Mouse (Mus musculus) neural tube, embryonic 11.5 days (tissue): ENCODE results near the gene Mrpl55. TPM values are rescaled to one million over a fixed set of nuclear protein-coding genes. Genes with fewer than 3 reads are reported as not detected.
A peak's percentile ranks its signal among the peaks of the same experiment; 100 is the strongest.

Experiments
- ATAC-seq: fragments of 200-750 bp; cut with Nextera tagmentation; 2 replicates; pipeline ENCODE4 v1.8.0; 2017; ENCODE audit warnings: moderate number of reproducible peaks, mild to moderate bottlenecking, moderate TSS enrichment, moderate library complexity; ENCODE audit not compliant: insufficient read depth, low FRiP score, low TSS enrichment
- DNase-seq: peaks from one replicate; pipeline ENCODE4 v3.0.0-alpha.2; 2015; ENCODE audit warnings: low spot score
- H3K27ac ChIP-seq: fragments of 300-500 bp; sonication (generic); 2 replicates; pipeline ENCODE4 v1.5.1; 2014; ENCODE audit warnings: low read depth, mild to moderate bottlenecking, low read length
- H3K27me3 ChIP-seq: fragments of 300-500 bp; sonication (generic); 2 replicates; pipeline ENCODE4 v1.6.1; 2014; ENCODE audit warnings: mild to moderate bottlenecking, low read length, mixed read lengths; ENCODE audit not compliant: control insufficient read depth, insufficient read depth
- H3K36me3 ChIP-seq: fragments of 300-500 bp; sonication (generic); 2 replicates; pipeline ENCODE4 v1.6.1; 2014; ENCODE audit warnings: mild to moderate bottlenecking, low read length, moderate library complexity, mixed read lengths; ENCODE audit not compliant: control insufficient read depth, insufficient read depth
- H3K4me1 ChIP-seq: fragments of 300-500 bp; sonication (generic); 2 replicates; pipeline ENCODE4 v1.6.1; 2014; ENCODE audit warnings: low read length, mixed read lengths; ENCODE audit not compliant: control insufficient read depth, insufficient read depth
- H3K4me2 ChIP-seq: fragments of 300-500 bp; sonication (generic); 2 replicates; pipeline ENCODE4 v1.6.1; 2014; ENCODE audit warnings: low read depth, mild to moderate bottlenecking, moderate library complexity
- H3K4me3 ChIP-seq: fragments of 300-500 bp; sonication (generic); 2 replicates; pipeline ENCODE4 v1.5.1; 2014; ENCODE audit warnings: low read depth, low read length
- H3K9ac ChIP-seq: fragments of 300-500 bp; sonication (generic); 2 replicates; pipeline ENCODE4 v1.6.1; 2014; ENCODE audit warnings: mild to moderate bottlenecking, low read length
- H3K9me3 ChIP-seq: fragments of 300-500 bp; sonication (generic); 2 replicates; pipeline ENCODE4 v1.6.1; 2016; ENCODE audit warnings: low read length; ENCODE audit not compliant: control insufficient read depth
- WGBS: fragments of 180-500 bp; shearing (Covaris S2); extraction: QIAGEN DNeasy Blood & Tissue Kit; methylation state at CpG from one replicate; pipeline ENCODE4 v1.1.7; 2014; 5-methylcytosine and 5-hydroxymethylcytosine counted together
- polyA plus RNA-seq: library from polyadenylated mRNA; unstranded; fragments of >200 nt; fragmentation: Nextera tagmentation; extraction: Ambion mirVana; gene quantifications from 2 replicates; pipeline ENCODE4 v1.2.1, GENCODE M21; 2014

The Mrpl55 gene
- polyA plus RNA-seq, 1 experiment from 2014 or later: 91.6 TPM

DNA sequence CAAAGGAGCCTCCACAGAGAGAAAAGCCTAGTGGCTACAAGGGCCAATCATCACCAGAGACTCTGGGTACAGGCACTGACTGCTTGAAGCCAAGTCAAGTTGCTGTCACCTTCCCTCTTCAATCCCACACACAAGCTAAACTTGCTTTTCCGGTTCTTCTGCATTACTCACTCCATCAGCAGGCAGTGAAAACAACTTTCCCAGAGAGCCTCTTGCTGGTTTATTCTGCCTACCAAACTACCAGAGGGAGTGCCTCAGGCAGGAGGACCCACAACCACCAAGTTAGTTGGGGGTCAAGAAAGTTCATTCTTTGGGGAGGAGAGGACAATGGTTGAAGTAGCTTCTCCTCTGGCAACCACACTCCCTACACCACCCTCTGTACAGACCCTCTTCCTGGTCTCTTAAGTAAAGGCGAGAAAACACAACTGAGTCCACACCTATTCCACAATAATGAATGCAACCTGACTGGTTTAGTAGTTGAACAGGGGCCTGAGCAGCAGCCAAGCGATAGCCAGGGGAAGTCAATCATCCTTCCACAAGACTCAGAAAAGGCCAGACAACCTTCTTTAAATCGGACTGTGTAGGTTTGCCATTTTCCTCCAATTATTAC is 16.2 kb downstream of the Mrpl55 start:
- H3K36me3 ChIP-seq: peaks cover 2% of the 10 kb centered on the region
- H3K4me2 ChIP-seq: no peak overlapping the region
- DNase-seq (no peak), ATAC-seq (no peak)
- H3K9ac ChIP-seq: no peak overlapping the region
- H3K27ac ChIP-seq: no peak overlapping the region
- no peaks in the 10 kb centered on the region for H3K27me3 ChIP-seq
- no peaks in the 10 kb centered on the region for H3K9me3 ChIP-seq
- 89% methylated on average over 4 of the region's 4 CpGs for WGBS
- H3K4me3 ChIP-seq: no peak overlapping the region
- no peaks in the 10 kb centered on the region for H3K4me1 ChIP-seq

DNA sequence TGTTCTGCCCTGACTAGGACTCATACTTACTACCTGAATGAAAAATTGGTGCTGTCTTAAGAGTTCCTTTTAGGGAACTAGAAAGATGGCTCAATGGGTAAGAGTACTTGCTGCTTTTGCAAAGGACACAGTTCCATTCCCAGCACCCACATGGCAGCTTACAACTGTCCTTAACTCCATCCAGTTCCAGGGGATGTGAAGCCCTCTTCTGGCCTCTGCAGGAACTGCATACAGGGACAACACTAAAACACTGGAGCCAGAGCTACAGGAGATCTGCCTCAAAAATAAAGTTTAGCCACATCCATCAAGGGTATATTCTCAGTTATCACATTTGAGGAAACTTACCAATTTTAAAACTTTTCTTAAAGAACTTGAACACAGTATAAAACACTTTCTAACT is 16.8 kb downstream of the Mrpl55 start:
- no peaks in the 10 kb centered on the region for H3K9me3 ChIP-seq
- H3K9ac ChIP-seq: no peak overlapping the region
- H3K4me1 ChIP-seq: no peaks in the 10 kb centered on the region
- no peak overlapping the region for H3K4me2 ChIP-seq
- H3K4me3 ChIP-seq: no peak overlapping the region
- H3K27me3 ChIP-seq: no peaks in the 10 kb centered on the region
- DNase-seq (peak; percentile 35), ATAC-seq (no peak)
- peaks cover 2% of the 10 kb centered on the region for H3K36me3 ChIP-seq
- no peak overlapping the region for H3K27ac ChIP-seq

DNA sequence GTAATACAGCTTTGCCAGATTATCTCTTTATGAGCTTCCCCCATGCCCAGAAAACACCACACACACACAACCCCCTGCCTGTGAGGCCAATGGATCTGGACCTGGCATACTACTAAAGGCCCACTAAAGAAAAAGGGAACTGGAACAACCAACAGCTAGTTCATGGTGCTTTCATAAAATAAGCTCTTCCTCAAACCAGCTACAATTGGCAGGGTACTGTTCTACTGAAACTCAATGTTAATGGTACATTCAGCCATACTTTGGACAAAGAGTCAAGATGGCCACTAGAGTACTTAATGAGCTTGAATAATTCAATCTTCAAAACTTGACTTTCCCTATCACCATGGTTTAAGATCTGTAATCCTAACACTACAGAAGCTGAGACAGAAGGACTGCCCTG is 19.3 kb downstream of the Mrpl55 start:
- Histone ChIP-seq H3K4me1 (peaks cover 12% of the 10 kb centered on the region), H3K4me2 (no peak overlapping the region), H3K4me3 (no peak overlapping the region), H3K27me3 (no peaks in the 10 kb centered on the region), H3K9ac (no peak overlapping the region), H3K36me3 (peaks cover 2% of the 10 kb centered on the region), H3K9me3 (no peaks in the 10 kb centered on the region), H3K27ac (no peak overlapping the region)
- ATAC-seq (no peak), DNase-seq (no peak)

DNA sequence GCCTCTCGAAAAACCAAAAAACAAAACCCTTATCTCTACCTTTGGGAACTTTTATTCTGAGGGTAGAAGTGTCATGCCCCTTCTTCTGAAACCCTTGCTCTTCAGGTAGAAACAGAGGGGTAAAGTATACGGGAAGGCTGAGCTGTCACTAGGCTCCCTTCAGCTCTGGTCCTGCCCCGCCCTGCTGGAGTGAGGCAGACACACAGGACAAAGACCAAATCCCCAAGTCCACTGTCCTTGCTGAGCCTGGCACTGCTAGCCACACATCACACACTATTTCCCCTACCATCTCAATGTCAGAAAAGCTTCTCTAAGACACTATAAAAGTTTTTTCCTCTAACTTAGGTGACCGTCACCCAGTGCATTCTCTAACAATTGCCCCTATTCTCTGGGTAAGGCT is 20.0 kb downstream of the Mrpl55 start:
- ATAC-seq (no peak), DNase-seq (no peak)
- Histone ChIP-seq H3K27me3 (no peaks in the 10 kb centered on the region), H3K4me1 (peaks cover 16% of the 10 kb centered on the region), H3K9ac (no peak overlapping the region), H3K36me3 (peaks cover 2% of the 10 kb centered on the region), H3K27ac (no peak overlapping the region), H3K4me3 (no peak overlapping the region), H3K9me3 (no peaks in the 10 kb centered on the region), H3K4me2 (no peak overlapping the region)
- 92% methylated on average over 4 of the region's 4 CpGs for WGBS

DNA sequence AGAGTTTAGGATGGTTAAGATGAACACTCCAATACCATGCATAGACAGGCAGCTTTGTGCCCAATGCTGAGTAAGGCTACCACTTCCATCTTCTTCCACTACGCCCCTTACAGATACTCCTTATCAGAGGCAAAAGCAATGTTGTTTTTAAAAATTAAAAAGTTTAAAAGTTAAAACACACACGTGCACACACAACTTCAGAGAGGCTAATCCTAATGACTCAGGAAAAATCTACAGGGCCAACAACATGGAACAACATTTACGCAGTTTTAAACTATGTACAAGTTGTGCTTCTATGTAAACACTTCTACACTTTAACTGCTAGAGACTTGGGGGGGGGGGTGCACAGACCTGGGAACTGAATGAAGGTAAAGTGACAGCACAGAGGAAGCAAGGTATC is 21.7 kb downstream of the Mrpl55 start:
- no peak overlapping the region for H3K27ac ChIP-seq
- H3K9me3 ChIP-seq: no peaks in the 10 kb centered on the region
- H3K9ac ChIP-seq: no peak overlapping the region
- no peak for ATAC-seq
- H3K4me3 ChIP-seq: no peak overlapping the region
- peaks cover 19% of the 10 kb centered on the region for H3K4me1 ChIP-seq
- H3K27me3 ChIP-seq: no peaks in the 10 kb centered on the region
- H3K36me3 ChIP-seq: peaks cover 2% of the 10 kb centered on the region; the same call in 1 of the 2 replicates
- DNase-seq: no peak
- no peak overlapping the region for H3K4me2 ChIP-seq
- WGBS: 92% methylated on average over 3 of the region's 3 CpGs

DNA sequence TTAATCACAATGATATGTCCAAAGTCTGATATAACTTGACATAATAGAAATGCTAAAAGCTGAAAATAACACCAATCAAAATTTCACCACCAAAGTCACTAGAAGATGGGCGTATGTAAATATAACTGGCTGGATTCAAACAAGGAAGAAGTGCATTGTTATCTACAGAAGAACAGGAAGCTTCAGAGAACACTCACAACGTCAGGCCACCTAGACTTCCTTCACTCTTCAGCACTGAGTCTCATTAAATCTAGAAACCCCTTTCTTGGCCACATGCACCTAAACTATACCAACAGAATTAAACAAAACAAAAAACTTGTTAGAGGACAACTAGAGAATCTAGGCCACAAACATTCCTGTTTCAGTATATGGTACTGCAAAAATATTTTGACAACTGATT is 22.2 kb downstream of the Mrpl55 start:
- H3K4me1 ChIP-seq: peaks cover 19% of the 10 kb centered on the region
- DNase-seq (no peak), ATAC-seq (no peak)
- WGBS: 85% methylated on average over 2 of the region's 2 CpGs
- H3K9ac ChIP-seq: no peak overlapping the region
- H3K36me3 ChIP-seq: peaks cover 2% of the 10 kb centered on the region; the same call in 1 of the 2 replicates
- H3K9me3 ChIP-seq: no peaks in the 10 kb centered on the region
- no peaks in the 10 kb centered on the region for H3K27me3 ChIP-seq
- no peak overlapping the region for H3K4me3 ChIP-seq
- H3K4me2 ChIP-seq: no peak overlapping the region
- no peak overlapping the region for H3K27ac ChIP-seq

DNA sequence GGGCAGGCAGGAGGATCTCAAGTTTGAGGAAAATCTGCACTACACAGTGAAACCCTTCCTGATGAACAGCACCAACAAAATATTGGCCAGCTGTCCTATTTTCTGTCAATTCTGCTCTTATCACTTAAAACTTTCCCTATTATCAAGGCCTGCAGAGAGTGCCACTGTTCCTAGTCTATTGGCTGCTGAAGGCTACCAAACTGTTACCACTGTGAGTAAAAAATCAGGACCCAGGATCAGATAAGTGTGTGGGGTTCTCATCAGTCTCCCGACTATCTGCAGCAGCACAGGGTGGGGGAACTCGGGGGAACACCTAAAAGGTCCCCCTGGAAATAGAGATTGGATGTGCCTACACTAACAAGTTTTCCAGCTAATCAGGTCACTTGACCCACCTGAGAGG is 22.9 kb downstream of the Mrpl55 start:
- ATAC-seq (no peak), DNase-seq (no peak)
- WGBS: 87% methylated on average over 2 of the region's 2 CpGs
- H3K36me3 ChIP-seq: peaks cover 2% of the 10 kb centered on the region; the same call in 1 of the 2 replicates
- H3K4me2 ChIP-seq: no peak overlapping the region
- peaks cover 19% of the 10 kb centered on the region for H3K4me1 ChIP-seq
- H3K4me3 ChIP-seq: no peak overlapping the region
- H3K9me3 ChIP-seq: no peaks in the 10 kb centered on the region
- H3K27me3 ChIP-seq: no peaks in the 10 kb centered on the region
- H3K27ac ChIP-seq: no peak overlapping the region
- H3K9ac ChIP-seq: no peak overlapping the region

DNA sequence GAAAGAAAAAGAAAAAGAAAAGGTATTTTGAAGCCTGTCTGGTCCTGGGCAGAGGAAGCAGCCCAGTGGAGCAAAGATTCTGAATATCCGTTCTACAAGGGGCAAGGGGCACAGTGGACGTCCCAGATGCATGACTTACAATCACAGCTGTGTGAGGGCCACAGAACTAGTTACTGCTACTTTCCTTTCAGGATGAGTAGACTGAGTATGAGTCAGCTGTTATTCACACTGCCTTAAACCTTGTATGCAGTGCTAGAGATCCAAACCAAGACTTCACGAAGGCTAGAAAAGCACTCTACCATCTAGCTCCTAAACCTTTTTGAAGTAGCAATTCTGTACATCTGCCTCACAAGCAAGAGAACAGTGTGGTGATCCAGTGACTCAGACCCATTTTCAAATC is 24.0 kb downstream of the Mrpl55 start:
- H3K27me3 ChIP-seq: no peaks in the 10 kb centered on the region
- H3K9me3 ChIP-seq: no peaks in the 10 kb centered on the region
- H3K27ac ChIP-seq: no peak overlapping the region
- H3K4me2 ChIP-seq: peak overlapping the region; percentile 62
- peaks cover 2% of the 10 kb centered on the region; the same call in 1 of the 2 replicates for H3K36me3 ChIP-seq
- ATAC-seq (no peak), DNase-seq (no peak)
- H3K4me3 ChIP-seq: peak overlapping the region; percentile 94
- 66% methylated on average over 3 of the region's 3 CpGs for WGBS
- peak overlapping the region; percentile 26; the same call in 1 of the 2 replicates for H3K9ac ChIP-seq
- peaks cover 19% of the 10 kb centered on the region for H3K4me1 ChIP-seq

DNA sequence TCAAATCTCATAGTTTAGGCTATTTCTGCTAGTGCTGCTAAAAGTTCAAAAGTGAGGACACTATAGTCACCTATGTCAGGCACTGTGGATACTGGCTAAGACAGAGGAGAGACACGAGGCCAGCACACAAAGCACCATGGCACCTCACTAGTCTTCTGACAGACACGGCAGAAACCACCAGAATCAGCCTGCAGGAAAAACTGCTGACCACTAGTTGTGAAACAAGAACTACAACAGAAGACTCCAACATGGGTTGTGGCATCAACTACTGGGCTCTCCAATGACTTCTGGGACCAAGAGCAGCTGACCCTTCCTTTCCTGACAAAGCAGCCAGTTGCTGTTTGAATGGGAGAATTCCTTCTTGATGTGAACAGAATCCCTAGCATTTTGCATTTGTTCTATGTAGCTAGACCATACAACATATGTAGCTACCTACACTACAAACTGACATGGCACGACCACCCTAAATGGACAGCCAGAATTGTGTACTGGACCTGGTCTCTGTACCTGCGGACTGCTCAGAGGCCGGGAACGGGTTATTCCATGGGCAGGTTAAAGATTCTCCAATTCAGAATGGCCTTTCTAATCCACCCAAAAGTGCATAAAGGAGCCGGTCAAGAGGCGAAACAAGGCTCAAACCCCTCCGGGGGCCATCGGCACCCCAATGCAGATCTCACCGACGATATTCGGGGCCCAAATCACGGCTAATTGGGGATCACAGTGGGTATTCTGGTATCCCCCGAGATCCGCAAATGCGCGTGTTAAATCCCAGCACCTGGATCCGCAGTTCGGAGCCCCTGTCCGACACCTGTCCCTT is 24.7 kb downstream of the Mrpl55 start:
- Histone ChIP-seq H3K36me3 (no peaks in the 10 kb centered on the region; the same call in 1 of the 2 replicates), H3K4me1 (peaks cover 19% of the 10 kb centered on the region), H3K27me3 (no peaks in the 10 kb centered on the region), H3K4me3 (peak overlapping the region; percentile 94), H3K27ac (peak overlapping the region; percentile 95; the same call in 1 of the 2 replicates), H3K4me2 (peak overlapping the region; percentile 62), H3K9ac (peak overlapping the region; percentile 98), H3K9me3 (no peaks in the 10 kb centered on the region)
- no peak for DNase-seq
- 7% methylated on average over 21 of the region's 21 CpGs for WGBS
- ATAC-seq: no peak
